24 mouse cellular contexts compared by ENCODE assay signal in genomic region chr17:63826767-63827166, GRCm38 (mm10). TPM values are rescaled to one million over a fixed set of nuclear protein-coding genes. Genes with fewer than 3 reads are reported as not detected.
DNase-seq lines count a peak whose midpoint lies in the region; ATAC-seq and TF ChIP-seq lines count a peak whose summit lies in the region.
"Had no signal": no experiment of that assay in that cellular context is flagged by ENCODE, and none has a peak within 500 bp of the region (broad histone marks: within the 10 kb centered on the region; RNA-seq: fewer than 3 reads in every experiment).

No protein-coding gene starts in this region.

- H3K27me3 ChIP-seq in G1E (ENCODE audit: insufficient read depth, low read length) = no peaks in the 10 kb centered on the region
- H3K27me3 ChIP-seq: embryonic facial prominence, embryonic 15.5 days; forebrain, embryonic 15.5 days; heart, embryonic 13.5 days; intestine, embryonic 15.5 days; Patski had no signal

- TF ChIP-seq CTCF in G1E (IDR thresholded peaks at IDR 0.05; ENCODE audit: low read depth, low read length) = no peak

- peak; percentile 52; the same call in 1 of the 2 replicates for ATAC-seq in G1E (ENCODE audit: extremely low read depth, insufficient number of reproducible peaks, low FRiP score, poor library complexity, severe bottlenecking)
- ATAC-seq in granulocyte monocyte progenitor cell, adult 5-6 weeks (replicated peaks; ENCODE audit: poor library complexity, severe bottlenecking) = peak; percentile 98
- peak; percentile 91 for ATAC-seq in megakaryocyte progenitor cell, adult 5-6 weeks (replicated peaks; ENCODE audit: poor library complexity)
- ATAC-seq: activated CD4-positive, CD25-positive, alpha-beta regulatory T cell, adult 4 months; forebrain, embryonic 15.5 days; intestine, embryonic 15.5 days; Patski had no signal

- peak; percentile 79 for DNase-seq in heart, adult 11 months
- DNase-seq in heart, postnatal 10 days = no peak
- no peak for DNase-seq in G1E (ENCODE audit: low spot score)
- DNase-seq in right cerebral cortex, postnatal 4 days = no peak
- DNase-seq in cerebellum, postnatal 14 days = no peak
- no peak for DNase-seq in Muller cell, postnatal 12 days (ENCODE audit: inconsistent ontology term)
- DNase-seq: adrenal gland, postnatal 14 days; cerebellum, adult 11-12 months; cerebellum, adult 9-10 months; cerebellum, postnatal 36 days; embryo, embryonic 11 days; gastrocnemius, postnatal 10 days had no signal

- H3K4me1 ChIP-seq in G1E (ENCODE audit: insufficient read depth, low read depth, low read length) = peaks cover 27% of the 10 kb centered on the region
- H3K4me1 ChIP-seq: embryonic facial prominence, embryonic 15.5 days; forebrain, embryonic 10.5 days; forebrain, embryonic 15.5 days; heart, embryonic 13.5 days; hindbrain, embryonic 10.5 days; intestine, embryonic 15.5 days had no signal

- intact Hi-C loops in heart, postnatal 10 days (cut with DNase I) = no loop called here

- H3K4me3 ChIP-seq in G1E (ENCODE audit: low read depth, low read length) = no peak overlapping the region
- H3K4me3 ChIP-seq: embryonic facial prominence, embryonic 15.5 days; erythroblast, embryonic 14.5 days; forebrain, embryonic 10.5 days; forebrain, embryonic 15.5 days; heart, embryonic 13.5 days; hindbrain, embryonic 10.5 days; intestine, embryonic 15.5 days had no signal

- no peaks in the 10 kb centered on the region for H3K36me3 ChIP-seq in G1E (replicated peaks)
- H3K36me3 ChIP-seq: embryonic facial prominence, embryonic 15.5 days; forebrain, embryonic 10.5 days; forebrain, embryonic 15.5 days; heart, embryonic 13.5 days; hindbrain, embryonic 10.5 days; intestine, embryonic 15.5 days had no signal

- H3K9me3 ChIP-seq in G1E (replicated peaks) = no peaks in the 10 kb centered on the region
- H3K9me3 ChIP-seq: embryonic facial prominence, embryonic 15.5 days; forebrain, embryonic 10.5 days; forebrain, embryonic 15.5 days; heart, embryonic 13.5 days; hindbrain, embryonic 10.5 days; intestine, embryonic 15.5 days had no signal

RNA-seq across cellular contexts. Expression of gene Fer, which starts 36.1 kb away (rescaled TPM):
- 10 to 100 TPM; 23.4 to 25.3 TPM for total RNA-seq in heart, postnatal 10 days (2021)
- total RNA-seq in G1E (2014; fragmentation: Nextera tagmentation) = 27.9 and 31.8 TPM in 2 replicates
- total RNA-seq in G1E (2017) = 33.6 and 39.8 TPM in 2 replicates
- polyA plus RNA-seq in G1E (2012) = 1.6 and 1.9 TPM in 2 replicates
- total RNA-seq in granulocyte monocyte progenitor cell, adult 5-6 weeks (2014; fragmentation: Nextera tagmentation) = 3.2 and 5.0 TPM in 2 replicates
- 8.9 and 13.4 TPM in 2 replicates for total RNA-seq in granulocyte monocyte progenitor cell, adult 5-6 weeks (2017)
- 4.9 and 5.9 TPM in 2 replicates for total RNA-seq in megakaryocyte progenitor cell, adult 5-6 weeks (2015)
- total RNA-seq in megakaryocyte progenitor cell, adult 5-6 weeks (2017) = 6.7 and 9.7 TPM in 2 replicates

RNA-seq across cellular contexts. Expression of gene A930002H24Rik, which starts 36.8 kb away (rescaled TPM):
- total RNA-seq in heart, postnatal 10 days (2021) = 1 to 10 TPM; 1.2 to 1.4 TPM
- total RNA-seq in G1E (2014; fragmentation: Nextera tagmentation) (4.2 TPM in 1 of 2 replicates, not detected in the other), G1E (2017) (not detected in 2 replicates)
- polyA plus RNA-seq in G1E (2012) = 1.1 and 1.2 TPM in 2 replicates
- total RNA-seq in granulocyte monocyte progenitor cell, adult 5-6 weeks (2014; fragmentation: Nextera tagmentation) = not detected in 2 replicates
- total RNA-seq in granulocyte monocyte progenitor cell, adult 5-6 weeks (2017) = not detected in 2 replicates
- total RNA-seq in megakaryocyte progenitor cell, adult 5-6 weeks (2015) = not detected in 2 replicates
- not detected in 2 replicates for total RNA-seq in megakaryocyte progenitor cell, adult 5-6 weeks (2017)
- total RNA-seq: CH12.LX had no signal
- polyA plus RNA-seq: activated CD4-positive, CD25-positive, alpha-beta regulatory T cell, adult 4 months had no signal
